19 mouse cellular contexts compared by ENCODE assay signal in the genomic region with DNA sequence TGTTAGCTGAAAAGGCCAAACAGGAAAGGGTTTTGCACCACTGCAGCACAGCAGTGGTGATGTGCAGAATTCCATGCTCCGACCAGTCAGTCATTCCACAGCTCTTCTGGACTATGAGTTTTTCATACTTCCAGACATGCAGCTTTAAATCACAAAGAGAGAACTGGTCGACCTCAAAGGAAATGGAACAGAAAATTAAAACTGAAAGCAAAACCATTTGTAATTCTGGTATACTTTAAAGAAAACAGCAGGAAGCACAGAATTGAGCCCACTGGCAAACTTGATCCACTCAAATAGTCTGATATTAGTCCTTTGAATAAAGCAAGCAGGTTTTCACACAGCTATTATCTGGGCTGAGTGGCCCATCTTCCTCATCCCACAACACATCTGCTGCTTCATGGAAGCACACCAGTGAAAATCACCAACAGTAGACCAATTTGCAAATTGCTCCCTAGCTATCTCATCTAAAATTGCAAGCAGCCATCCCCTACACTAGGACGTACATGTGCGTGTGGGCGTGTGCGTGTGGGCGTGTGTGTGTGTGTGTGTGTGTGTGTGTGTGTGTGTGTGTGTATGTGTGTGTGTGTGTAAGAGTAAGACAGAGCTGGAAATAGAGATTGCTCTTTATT.
A peak's percentile ranks its signal among the peaks of the same experiment; 100 is the strongest.
DNase-seq lines count a peak whose midpoint lies in the region; ATAC-seq lines count a peak whose summit lies in the region.
"Had no signal": no experiment of that assay in that cellular context is flagged by ENCODE, and none has a peak within 500 bp of the region (broad histone marks: within the 10 kb centered on the region; RNA-seq: fewer than 3 reads in every experiment).

No protein-coding gene starts in this region.

- ATAC-seq in hindbrain, embryonic 16.5 days: peak; percentile 42
- ATAC-seq in hindbrain, embryonic 12.5 days (ENCODE audit: low FRiP score): no peak
- no peak for ATAC-seq in midbrain, embryonic 13.5 days
- ATAC-seq: forebrain, embryonic 16.5 days; liver, postnatal 0 days had no signal

- H3K27me3 ChIP-seq in hindbrain, embryonic 16.5 days (replicated peaks; ENCODE audit: control insufficient read depth, insufficient read depth, low read length): no peaks in the 10 kb centered on the region
- no peaks in the 10 kb centered on the region for H3K27me3 ChIP-seq in hindbrain, embryonic 12.5 days
- H3K27me3 ChIP-seq in midbrain, embryonic 13.5 days: no peaks in the 10 kb centered on the region
- H3K27me3 ChIP-seq: embryonic facial prominence, embryonic 15.5 days; heart, embryonic 15.5 days; hindbrain, embryonic 15.5 days; stomach, embryonic 15.5 days had no signal

- H3K36me3 ChIP-seq in hindbrain, embryonic 16.5 days (ENCODE audit: control insufficient read depth, insufficient read depth, low read length): no peaks in the 10 kb centered on the region
- H3K36me3 ChIP-seq in hindbrain, embryonic 12.5 days: no peaks in the 10 kb centered on the region
- H3K36me3 ChIP-seq in midbrain, embryonic 13.5 days: no peaks in the 10 kb centered on the region
- H3K36me3 ChIP-seq: embryonic facial prominence, embryonic 15.5 days; heart, embryonic 15.5 days; hindbrain, embryonic 15.5 days; stomach, embryonic 15.5 days had no signal

- no peak overlapping the region for H3K4me3 ChIP-seq in hindbrain, embryonic 16.5 days (ENCODE audit: low read length)
- no peak overlapping the region for H3K4me3 ChIP-seq in hindbrain, embryonic 12.5 days
- H3K4me3 ChIP-seq in midbrain, embryonic 13.5 days (replicated peaks): no peak overlapping the region
- H3K4me3 ChIP-seq: embryonic facial prominence, embryonic 15.5 days; heart, embryonic 15.5 days; hindbrain, embryonic 15.5 days; stomach, embryonic 15.5 days had no signal

- H3K9ac ChIP-seq in hindbrain, embryonic 16.5 days (ENCODE audit: low read depth, low read length): no peak overlapping the region
- H3K9ac ChIP-seq in hindbrain, embryonic 12.5 days: no peak overlapping the region
- no peak overlapping the region for H3K9ac ChIP-seq in midbrain, embryonic 13.5 days (replicated peaks)
- H3K9ac ChIP-seq: embryonic facial prominence, embryonic 15.5 days; heart, embryonic 15.5 days; hindbrain, embryonic 15.5 days; liver, postnatal 0 days; stomach, embryonic 15.5 days had no signal

- no peaks in the 10 kb centered on the region for H3K9me3 ChIP-seq in hindbrain, embryonic 16.5 days (ENCODE audit: control insufficient read depth, low read length)
- no peaks in the 10 kb centered on the region for H3K9me3 ChIP-seq in hindbrain, embryonic 12.5 days (replicated peaks)
- no peaks in the 10 kb centered on the region for H3K9me3 ChIP-seq in midbrain, embryonic 13.5 days
- H3K9me3 ChIP-seq: embryonic facial prominence, embryonic 15.5 days; heart, embryonic 15.5 days; hindbrain, embryonic 15.5 days; stomach, embryonic 15.5 days had no signal

- 90% methylated on average over 7 of the region's 7 CpGs for WGBS in hindbrain, embryonic 16.5 days
- 92% methylated on average over 7 of the region's 7 CpGs for WGBS in hindbrain, embryonic 12.5 days
- 93% methylated on average over 7 of the region's 7 CpGs for WGBS in midbrain, embryonic 13.5 days

- H3K4me2 ChIP-seq in hindbrain, embryonic 16.5 days (ENCODE audit: low read length): no peak overlapping the region
- H3K4me2 ChIP-seq in hindbrain, embryonic 12.5 days (replicated peaks): no peak overlapping the region
- H3K4me2 ChIP-seq in midbrain, embryonic 13.5 days (replicated peaks): no peak overlapping the region
- H3K4me2 ChIP-seq: embryonic facial prominence, embryonic 15.5 days; heart, embryonic 15.5 days; hindbrain, embryonic 15.5 days; stomach, embryonic 15.5 days had no signal

- peak; percentile 22 to 30 for DNase-seq in right cerebral cortex, postnatal 36 days (ENCODE audit: low spot score in 2 of 2)
- no peak for DNase-seq in right cerebral cortex, postnatal 14 days
- peak; percentile 62 to 63 for DNase-seq in layer of hippocampus, adult 8-10 months (ENCODE audit: low spot score in 2 of 2)
- DNase-seq in lung, postnatal 10 days: no peak
- no peak for DNase-seq in spleen, postnatal 14 days (ENCODE audit: low spot score in 2 of 2)
- DNase-seq: cerebellum, adult 2 months; gastrocnemius, postnatal 36 days; kidney, adult 9 months; liver, postnatal 0 days; thymus, postnatal 14 days had no signal

- H3K27ac ChIP-seq in hindbrain, embryonic 16.5 days (ENCODE audit: low read depth, low read length): no peak overlapping the region
- no peak overlapping the region for H3K27ac ChIP-seq in hindbrain, embryonic 12.5 days
- H3K27ac ChIP-seq in midbrain, embryonic 13.5 days: no peak overlapping the region
- H3K27ac ChIP-seq: embryonic facial prominence, embryonic 15.5 days; heart, embryonic 15.5 days; hindbrain, embryonic 15.5 days; macrophage; stomach, embryonic 15.5 days had no signal

- no peaks in the 10 kb centered on the region for H3K4me1 ChIP-seq in hindbrain, embryonic 16.5 days (ENCODE audit: control insufficient read depth, insufficient read depth, low read depth, low read length)
- no peaks in the 10 kb centered on the region for H3K4me1 ChIP-seq in hindbrain, embryonic 12.5 days
- H3K4me1 ChIP-seq in midbrain, embryonic 13.5 days (replicated peaks): no peaks in the 10 kb centered on the region
- H3K4me1 ChIP-seq: embryonic facial prominence, embryonic 15.5 days; heart, embryonic 15.5 days; hindbrain, embryonic 15.5 days; stomach, embryonic 15.5 days had no signal

Comparison
In these comparisons a context has a peak if more than half of its experiments do, and no peak if none do; other contexts are left out.
1. DNase-seq: peak in right cerebral cortex, postnatal 36 days (2 of 2) and layer of hippocampus, adult 8-10 months (2 of 2); none in right cerebral cortex, postnatal 14 days (single experiment), lung, postnatal 10 days (single experiment) and spleen, postnatal 14 days (0 of 2).